Mouse (Mus musculus) lung, adult 2 months (tissue): ENCODE data around the gene Cenpu. TPM values are rescaled to one million over a fixed set of nuclear protein-coding genes. Genes with fewer than 3 reads are reported as not detected.

Experiments
- DNase-seq: peaks from one replicate; pipeline ENCODE4 v3.0.0; 2022
- H3K4me1 ChIP-seq: fragments of 200-500 bp; 2 replicates; pipeline ENCODE4 v1.6.1; 2011; ENCODE audit warnings: low read length; ENCODE audit not compliant: control insufficient read depth, insufficient read depth
- H3K4me3 ChIP-seq: fragments of 200-500 bp; replicated peaks from 2 replicates; pipeline ENCODE3; 2011; ENCODE audit warnings: low read depth, mild to moderate bottlenecking, control low read depth, low read length; ENCODE audit errors: extremely low read depth
- CTCF ChIP-seq: fragments of 200-500 bp; IDR thresholded peaks from 2 replicates; pipeline ENCODE4 v1.5.1; 2011; ENCODE audit warnings: mild to moderate bottlenecking, low read length, control low read depth; ENCODE audit not compliant: insufficient read depth
- POLR2A ChIP-seq: fragments of 200-500 bp; IDR thresholded peaks from 2 replicates; pipeline ENCODE4 v1.6.1; 2011; ENCODE audit warnings: low read depth, mild to moderate bottlenecking, control low read depth, low read length, borderline replicate concordance; ENCODE audit errors: extremely low read depth
- WGBS: fragments of 180-500 bp; shearing (Covaris S2); methylation state at CpG from one replicate; pipeline ENCODE4 v1.1.7; 2018; 5-methylcytosine and 5-hydroxymethylcytosine counted together
- polyA plus RNA-seq: library from polyadenylated mRNA; depleted of rRNA; stranded (reverse); fragments of >200 nt; gene quantifications from 2 replicates; pipeline ENCODE4 v1.2.3, GENCODE M21; 2012; rRNA removed

Gene Cenpu
- 0.84 and 1.3 TPM in 2 replicates for polyA plus RNA-seq

DNA sequence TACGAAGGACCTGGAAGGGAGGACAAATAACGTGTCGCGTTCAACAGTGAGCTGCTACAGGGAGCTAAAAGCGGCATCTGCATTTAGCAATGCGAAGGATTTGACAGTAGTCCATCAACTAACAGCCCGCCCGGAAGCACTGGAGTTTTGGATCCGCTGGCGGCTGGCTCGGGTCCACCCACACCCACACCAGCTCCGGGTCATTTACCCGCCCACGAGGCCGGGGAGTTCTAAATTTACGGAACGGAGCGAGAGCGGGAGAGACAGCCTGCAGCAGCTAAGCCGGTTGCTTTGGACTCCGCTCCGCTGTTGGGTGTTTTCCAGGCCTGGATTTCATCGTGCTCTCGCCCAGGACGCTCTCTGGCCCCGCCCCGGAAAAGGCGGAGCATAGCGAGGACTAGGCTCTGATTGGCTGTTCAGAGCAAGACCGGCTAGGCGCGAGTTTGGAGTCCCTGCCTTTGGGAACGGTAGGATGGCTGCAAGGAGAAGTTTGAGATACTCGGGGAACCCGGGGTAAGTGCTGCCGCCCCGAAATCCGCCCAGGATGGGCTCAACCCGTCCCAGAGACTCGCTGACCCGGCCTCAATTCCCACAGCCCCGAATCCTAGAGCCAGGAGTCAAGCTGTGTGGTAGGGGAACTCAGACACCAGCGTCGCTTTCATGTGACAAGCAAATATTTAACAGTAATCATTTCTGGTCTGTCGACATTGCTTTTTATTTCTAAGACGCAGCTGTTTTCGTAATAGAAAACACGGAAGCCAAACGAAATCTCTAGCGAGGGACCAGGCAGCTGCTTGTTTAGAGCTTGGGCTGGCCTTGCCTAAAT, at the start of gene Cenpu:
TSS of gene Cenpu (plus strand) at position 414 of the 826 bp plus-strand sequence.
- Histone ChIP-seq H3K4me3 (peak within 1 kb of the TSS; percentile 66), H3K4me1 (no peaks in the 10 kb centered on the region; the same call in 1 of the 2 replicates)
- TF ChIP-seq POLR2A (peak; percentile 61; the same call in 1 of the 2 replicates), CTCF (no peak)
- DNase-seq, result peak; percentile 100
- under 1% methylated on average over 50 of the region's 50 CpGs for WGBS

DNA sequence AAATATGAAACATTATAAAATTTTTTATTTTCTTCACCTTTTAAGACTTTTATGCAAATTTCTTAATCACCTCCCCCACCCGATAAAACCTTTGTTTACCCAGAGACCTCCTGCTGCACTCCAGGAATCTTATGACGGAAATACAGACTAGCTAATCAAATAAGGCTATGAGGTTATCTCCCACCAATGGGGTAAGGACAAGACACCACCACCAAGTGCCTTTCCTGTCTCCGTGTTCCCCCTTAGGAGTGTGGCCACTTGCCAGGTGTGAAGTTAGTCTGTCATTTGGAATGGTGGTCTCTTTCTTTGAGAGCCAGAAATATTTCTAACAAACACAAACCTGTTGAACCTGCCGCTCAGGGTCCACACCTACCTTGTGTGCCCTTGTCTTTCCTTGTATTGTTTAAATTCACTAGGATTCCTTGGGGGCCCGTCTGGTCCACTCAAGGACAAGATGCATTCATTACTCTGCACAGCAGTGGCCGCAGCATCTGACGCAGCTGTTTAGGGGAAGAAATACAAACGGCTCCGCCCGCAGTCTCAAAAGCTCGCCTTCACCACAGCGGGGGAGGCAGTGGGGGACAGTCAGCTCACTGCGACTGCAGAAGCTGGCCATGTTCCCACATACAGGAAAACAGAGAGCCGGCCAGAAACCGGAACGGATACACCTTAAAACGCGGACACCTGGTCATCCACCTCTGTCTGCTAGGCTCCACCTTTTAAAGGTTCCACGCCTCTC, 49.3 kb upstream of the Cenpu start:
- WGBS, result 33% methylated on average over 19 of the region's 19 CpGs
- no peak for DNase-seq
- Histone ChIP-seq H3K4me1 (no peaks in the 10 kb centered on the region; the same call in none of the 2 replicates), H3K4me3 (peak overlapping the region; percentile 60)
- TF ChIP-seq POLR2A (no peak), CTCF (no peak)

DNA sequence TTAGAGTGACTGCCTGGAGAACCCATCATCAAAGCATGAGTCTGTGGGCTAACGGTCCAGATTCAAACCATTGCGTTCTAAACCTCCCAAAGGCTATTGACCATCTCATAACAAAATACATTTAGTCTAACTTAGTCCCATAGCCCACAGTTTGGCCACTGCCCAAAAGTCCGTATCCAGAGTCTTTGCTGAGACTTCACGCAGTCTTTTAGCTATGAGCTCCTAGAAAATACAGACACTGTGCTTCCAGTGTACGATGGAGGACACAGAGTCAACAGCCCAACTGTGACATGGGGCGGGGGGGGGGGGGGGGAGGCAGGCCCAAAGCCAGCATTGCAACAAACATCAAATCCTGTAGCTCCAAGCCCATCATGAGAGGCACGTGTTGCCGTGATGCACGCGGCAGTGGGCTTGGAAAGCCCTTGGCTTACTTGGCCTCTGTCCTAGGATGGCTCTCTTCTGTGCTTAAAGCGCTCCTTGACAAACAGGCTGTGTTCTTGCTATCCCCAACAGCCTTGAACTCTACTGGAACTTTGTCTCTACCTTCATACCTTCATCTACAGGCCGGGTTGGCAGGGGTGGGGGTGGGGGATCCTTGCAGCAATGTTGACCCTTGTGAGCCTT, 48.6 kb upstream of the Cenpu start:
- 71% methylated on average over 12 of the region's 12 CpGs for WGBS
- no peak for DNase-seq
- no peak overlapping the region for H3K4me3 ChIP-seq
- no peak for TF ChIP-seq POLR2A
- TF ChIP-seq CTCF, result no peak
- no peaks in the 10 kb centered on the region; the same call in none of the 2 replicates for H3K4me1 ChIP-seq

GRCm38 (mm10) chr8:46504196-46504595, 47.6 kb upstream of the Cenpu start:
- WGBS, result 50% methylated on average over 3 of the region's 3 CpGs
- DNase-seq, result no peak
- no peaks in the 10 kb centered on the region; the same call in none of the 2 replicates for H3K4me1 ChIP-seq
- H3K4me3 ChIP-seq, result no peak overlapping the region
- no peak for TF ChIP-seq CTCF

GRCm38 (mm10) chr8:46508488-46509395, 43.1 kb upstream of the Cenpu start:
- no peak for DNase-seq
- TF ChIP-seq POLR2A, result no peak
- TF ChIP-seq CTCF, result no peak
- Histone ChIP-seq H3K4me1 (no peaks in the 10 kb centered on the region; the same call in 1 of the 2 replicates), H3K4me3 (no peak overlapping the region)
- WGBS, result 53% methylated on average over 14 of the region's 14 CpGs

- 88% methylated on average over 3 of the region's 3 CpGs for WGBS
- Histone ChIP-seq H3K4me3 (no peak overlapping the region), H3K4me1 (no peaks in the 10 kb centered on the region)
- no peak for TF ChIP-seq CTCF
- no peak for TF ChIP-seq POLR2A
- no peak for DNase-seq
Observed at GRCm38 (mm10) chr8:46509474-46509873, 42.4 kb upstream of the Cenpu start.

- H3K4me3 ChIP-seq, result no peak overlapping the region
- DNase-seq, result no peak
- 84% methylated on average over 9 of the region's 9 CpGs for WGBS
- TF ChIP-seq POLR2A (no peak), CTCF (no peak)
- no peaks in the 10 kb centered on the region for H3K4me1 ChIP-seq
Observed at GRCm38 (mm10) chr8:46511336-46511735, 40.5 kb upstream of the Cenpu start.

DNA sequence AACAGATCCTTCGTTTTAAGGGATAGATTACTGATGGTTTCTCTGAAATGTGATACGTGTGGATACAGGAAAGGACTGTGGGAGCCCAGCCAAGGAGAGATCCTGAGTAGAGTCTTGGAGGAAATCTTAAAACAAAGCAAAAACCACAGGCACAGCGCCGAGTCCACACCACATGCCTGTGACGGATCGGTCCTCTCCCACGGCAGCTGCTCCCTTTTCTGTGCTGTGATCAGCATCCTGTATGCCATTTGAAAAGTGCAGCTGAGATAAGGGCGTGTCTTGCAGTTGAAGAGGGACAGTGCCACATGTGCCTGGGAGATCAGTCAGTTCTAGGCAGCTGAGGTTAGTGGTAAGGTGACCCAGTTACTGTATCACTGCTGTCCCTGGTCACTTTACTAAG, 39.3 kb upstream of the Cenpu start:
- Histone ChIP-seq H3K4me1 (no peaks in the 10 kb centered on the region), H3K4me3 (no peak overlapping the region)
- TF ChIP-seq CTCF (no peak), POLR2A (no peak)
- 34% methylated on average over 8 of the region's 8 CpGs for WGBS
- no peak for DNase-seq

- Histone ChIP-seq H3K4me3 (no peak overlapping the region), H3K4me1 (no peaks in the 10 kb centered on the region)
- DNase-seq, result no peak
- TF ChIP-seq CTCF (no peak), POLR2A (no peak)
- 88% methylated on average over 1 of the region's 1 CpGs for WGBS
Observed at GRCm38 (mm10) chr8:46514027-46514426, 37.8 kb upstream of the Cenpu start.
